Mouse (Mus musculus): Measurements from ENCODE around the gene Myl10.
"Not testable (repeated sequence)": the region's sequence is repeated elsewhere in the genome, so short reads cannot be mapped to it uniquely, and the experiment has no call there.

Myl10 gene

GRCm38 (mm10) chr5:136692784-136693183, at the start of gene Myl10:
Gene Myl10, plus strand, starts transcription at chr5:136693146.
- no peak for DNase-seq (ENCODE audit: low read depth, low spot score)

GRCm38 (mm10) chr5:136646731-136647328, 46.1 kb upstream of the Myl10 start:
- no peak for DNase-seq (ENCODE audit: low read depth, low spot score)

GRCm38 (mm10) chr5:136649071-136649470, 43.9 kb upstream of the Myl10 start:
- DNase-seq (ENCODE audit: low read depth, low spot score), result no peak

GRCm38 (mm10) chr5:136649655-136650054, 43.3 kb upstream of the Myl10 start:
- no peak for DNase-seq (ENCODE audit: low read depth, low spot score)

GRCm38 (mm10) chr5:136654481-136654880, 38.5 kb upstream of the Myl10 start:
- DNase-seq (ENCODE audit: low read depth, low spot score), result no peak

GRCm38 (mm10) chr5:136656830-136657395, 36.0 kb upstream of the Myl10 start:
- no peak for DNase-seq (ENCODE audit: low read depth, low spot score)

- DNase-seq (ENCODE audit: low read depth, low spot score), result not testable (repeated sequence)
Observed at GRCm38 (mm10) chr5:136660721-136661120, 32.2 kb upstream of the Myl10 start.

GRCm38 (mm10) chr5:136662281-136662680, 30.7 kb upstream of the Myl10 start:
- no peak for DNase-seq (ENCODE audit: low read depth, low spot score)

GRCm38 (mm10) chr5:136662822-136663221, 30.1 kb upstream of the Myl10 start:
- DNase-seq (ENCODE audit: low read depth, low spot score), result no peak

GRCm38 (mm10) chr5:136664497-136664896, 28.4 kb upstream of the Myl10 start:
- DNase-seq (ENCODE audit: low read depth, low spot score), result peak; percentile 24

- DNase-seq (ENCODE audit: low read depth, low spot score), result no peak
Observed at GRCm38 (mm10) chr5:136676315-136677030, 16.5 kb upstream of the Myl10 start.

GRCm38 (mm10) chr5:136678840-136679348, 14.1 kb upstream of the Myl10 start:
- no peak for DNase-seq (ENCODE audit: low read depth, low spot score)

- no peak for DNase-seq (ENCODE audit: low read depth, low spot score)
Observed at GRCm38 (mm10) chr5:136686349-136686748, 6.6 kb upstream of the Myl10 start.

- no peak for DNase-seq (ENCODE audit: low read depth, low spot score)
Observed at GRCm38 (mm10) chr5:136687561-136687960, 5.4 kb upstream of the Myl10 start.

GRCm38 (mm10) chr5:136688841-136689240, 4.1 kb upstream of the Myl10 start:
- no peak for DNase-seq (ENCODE audit: low read depth, low spot score)

GRCm38 (mm10) chr5:136691170-136691569, 1.8 kb upstream of the Myl10 start:
- DNase-seq (ENCODE audit: low read depth, low spot score), result no peak

GRCm38 (mm10) chr5:136693418-136693817, 472 bp downstream of the Myl10 start:
- no peak for DNase-seq (ENCODE audit: low read depth, low spot score)

- DNase-seq (ENCODE audit: low read depth, low spot score), result no peak
Observed at GRCm38 (mm10) chr5:136694976-136695375, 2.0 kb downstream of the Myl10 start.

GRCm38 (mm10) chr5:136696516-136696915, 3.6 kb downstream of the Myl10 start:
- DNase-seq (ENCODE audit: low read depth, low spot score), result no peak

GRCm38 (mm10) chr5:136697618-136698017, 4.7 kb downstream of the Myl10 start:
- DNase-seq (ENCODE audit: low read depth, low spot score), result no peak

- DNase-seq (ENCODE audit: low read depth, low spot score), result no peak
Observed at GRCm38 (mm10) chr5:136702159-136702725, 9.3 kb downstream of the Myl10 start.

- DNase-seq (ENCODE audit: low read depth, low spot score), result peak; percentile 42
Observed at GRCm38 (mm10) chr5:136703751-136704150, 10.8 kb downstream of the Myl10 start.
